Mouse (Mus musculus): ENCODE data around the gene Rdh7.
"Not testable (repeated sequence)": the region's sequence is repeated elsewhere in the genome, so short reads cannot be mapped to it uniquely, and the experiment has no call there.

Gene Rdh7

GRCm38 (mm10) chr10:127888605-127889004 lies at the start of gene Rdh7:
Gene Rdh7 (minus strand): TSS chr10:127888817.
- no peak for DNase-seq (ENCODE audit: low spot score in 2 of 2)

- DNase-seq (ENCODE audit: low spot score in 2 of 2): peak in 1 of 2 experiments; percentile 19
Measured at GRCm38 (mm10) chr10:127937428-127938010, 48.9 kb upstream of the Rdh7 start.

GRCm38 (mm10) chr10:127936747-127937409 lies 48.3 kb upstream of the Rdh7 start:
- no peak for DNase-seq (ENCODE audit: low spot score in 2 of 2)

- no peak for DNase-seq (ENCODE audit: low spot score in 2 of 2)
Measured at GRCm38 (mm10) chr10:127936271-127936670, 47.7 kb upstream of the Rdh7 start.

GRCm38 (mm10) chr10:127932290-127932926 lies 43.8 kb upstream of the Rdh7 start:
- no peak for DNase-seq (ENCODE audit: low spot score in 2 of 2)

- DNase-seq (ENCODE audit: low spot score in 2 of 2): no peak
Measured at GRCm38 (mm10) chr10:127927737-127928136, 39.1 kb upstream of the Rdh7 start.

GRCm38 (mm10) chr10:127924597-127925378 lies 36.2 kb upstream of the Rdh7 start:
- DNase-seq (ENCODE audit: low spot score in 2 of 2): no peak

GRCm38 (mm10) chr10:127923024-127923423 lies 34.4 kb upstream of the Rdh7 start:
- DNase-seq (ENCODE audit: low spot score in 2 of 2): no peak

GRCm38 (mm10) chr10:127922241-127922640 lies 33.6 kb upstream of the Rdh7 start:
- no peak for DNase-seq (ENCODE audit: low spot score in 2 of 2)

- DNase-seq (ENCODE audit: low spot score in 2 of 2): no peak
Measured at GRCm38 (mm10) chr10:127917651-127918050, 29.0 kb upstream of the Rdh7 start.

GRCm38 (mm10) chr10:127917183-127917582 lies 28.6 kb upstream of the Rdh7 start:
- not testable (repeated sequence) for DNase-seq (ENCODE audit: low spot score in 2 of 2)

GRCm38 (mm10) chr10:127915578-127915977 lies 27.0 kb upstream of the Rdh7 start:
- DNase-seq (ENCODE audit: low spot score in 2 of 2): no peak

GRCm38 (mm10) chr10:127907386-127907951 lies 18.9 kb upstream of the Rdh7 start:
- no peak for DNase-seq (ENCODE audit: low spot score in 2 of 2)

GRCm38 (mm10) chr10:127906138-127906537 lies 17.5 kb upstream of the Rdh7 start:
- DNase-seq (ENCODE audit: low spot score in 2 of 2): no peak

GRCm38 (mm10) chr10:127904718-127905446 lies 16.3 kb upstream of the Rdh7 start:
- no peak for DNase-seq (ENCODE audit: low spot score in 2 of 2)

- no peak for DNase-seq (ENCODE audit: low spot score in 2 of 2)
Measured at GRCm38 (mm10) chr10:127903116-127903515, 14.5 kb upstream of the Rdh7 start.

GRCm38 (mm10) chr10:127901751-127902150 lies 13.1 kb upstream of the Rdh7 start:
- no peak for DNase-seq (ENCODE audit: low spot score in 2 of 2)

GRCm38 (mm10) chr10:127899783-127900182 lies 11.2 kb upstream of the Rdh7 start:
- DNase-seq (ENCODE audit: low spot score in 2 of 2): no peak

GRCm38 (mm10) chr10:127898218-127898617 lies 9.6 kb upstream of the Rdh7 start, which contains the start of gene Sdr9c7:
Gene Sdr9c7 (plus strand): TSS chr10:127898518.
- DNase-seq (ENCODE audit: low spot score in 2 of 2): no peak

- no peak for DNase-seq (ENCODE audit: low spot score in 2 of 2)
Measured at GRCm38 (mm10) chr10:127897506-127897905, 8.9 kb upstream of the Rdh7 start.

- no peak for DNase-seq (ENCODE audit: low spot score in 2 of 2)
Measured at GRCm38 (mm10) chr10:127896705-127897104, 8.1 kb upstream of the Rdh7 start.
